In genomic region chr17:44042861-44043260, GRCm38 (mm10) we compare ENCODE assay signal across 16 mouse cellular contexts. TPM values are rescaled to one million over a fixed set of nuclear protein-coding genes. Genes with fewer than 3 reads are reported as not detected.
A peak's percentile ranks its signal among the peaks of the same experiment; 100 is the strongest.
DNase-seq lines count a peak whose midpoint lies in the region; ATAC-seq lines count a peak whose summit lies in the region.
"Had no signal": no experiment of that assay in that cellular context is flagged by ENCODE, and none has a peak within 500 bp of the region (broad histone marks: within the 10 kb centered on the region; RNA-seq: fewer than 3 reads in every experiment).

No protein-coding gene starts in this region.

- ATAC-seq in inflammation-experienced regulatory T-cells, adult 6 months: no peak
- ATAC-seq: forebrain, embryonic 15.5 days; intestine, embryonic 15.5 days had no signal

- peak; percentile 38 for DNase-seq in gastrocnemius, adult 18-20 months (ENCODE audit: low spot score)
- DNase-seq in gastrocnemius, adult 8-10 months (ENCODE audit: low spot score in 2 of 2): no peak
- DNase-seq in right cerebral cortex, adult 18-20 months: peak; percentile 19
- DNase-seq in right cerebral cortex, postnatal 4 days: no peak
- DNase-seq in lung, postnatal 10 days: peak; percentile 56
- no peak for DNase-seq in cerebellum, adult 8-10 months
- DNase-seq: adrenal gland, adult 2 months; cerebellum, postnatal 10 days; gastrocnemius, postnatal 36 days; kidney, adult 8-10 months; kidney, postnatal 14 days; layer of hippocampus, postnatal 36 days; liver, embryonic 13.5 days had no signal

RNA-seq across cellular contexts. Expression of gene Enpp5, which starts 35.8 kb away (rescaled TPM):
- 10 to 100 TPM in 1 of 2 experiments, 1 to 10 TPM in 1; 8.9 to 10.1 TPM for total RNA-seq in gastrocnemius, adult 18-20 months (2021)
- 1 to 10 TPM; 7.7 to 9.6 (median 8.8) TPM for total RNA-seq in gastrocnemius, adult 8-10 months (2022)
- 1 to 10 TPM; 5.0 to 9.7 (median 7.6) TPM for polyA plus RNA-seq in inflammation-experienced regulatory T-cells, adult 6 months (2017; shearing (Covaris generic))

Comparison
In these comparisons a context has a peak if more than half of its experiments do, and no peak if none do; other contexts are left out.
1. DNase-seq: peak in gastrocnemius, adult 18-20 months (single experiment), right cerebral cortex, adult 18-20 months (single experiment) and lung, postnatal 10 days (single experiment); none in gastrocnemius, adult 8-10 months (0 of 2), right cerebral cortex, postnatal 4 days (single experiment) and cerebellum, adult 8-10 months (single experiment).